Mouse (Mus musculus): ENCODE data around the gene Stx4a. TPM values are rescaled to one million over a fixed set of nuclear protein-coding genes. Genes with fewer than 3 reads are reported as not detected.
"Not testable (repeated sequence)": the region's sequence is repeated elsewhere in the genome, so short reads cannot be mapped to it uniquely, and the experiment has no call there.

The Stx4a gene
- total RNA-seq, 2 experiments from 2014 or later, result 82.8 to 84.9 TPM

GRCm38 (mm10) chr7:127866434-127866833 is 42.3 kb downstream of the Stx4a start:
- no peak for DNase-seq (ENCODE audit: low spot score in 2 of 2)

GRCm38 (mm10) chr7:127867641-127868040 is 43.5 kb downstream of the Stx4a start:
- DNase-seq (ENCODE audit: low spot score in 2 of 2), result no peak

- peak in 1 of 2 experiments; percentile 58 for DNase-seq (ENCODE audit: low spot score in 2 of 2)
These were observed 45.2 kb downstream of the Stx4a start for GRCm38 (mm10) chr7:127869149-127869810.

- DNase-seq (ENCODE audit: low spot score in 2 of 2), result no peak
These were observed 46.2 kb downstream of the Stx4a start for GRCm38 (mm10) chr7:127870136-127870821.

GRCm38 (mm10) chr7:127874812-127875626 is 50.9 kb downstream of the Stx4a start:
- DNase-seq (ENCODE audit: low spot score in 2 of 2), result no peak

GRCm38 (mm10) chr7:127875627-127876001 is 51.5 kb downstream of the Stx4a start:
- peak; percentile 88 to 94 for DNase-seq (ENCODE audit: low spot score in 2 of 2)

GRCm38 (mm10) chr7:127876041-127876466 is 52.0 kb downstream of the Stx4a start, which contains the start of gene Zfp646:
Gene Zfp646, plus strand, starts transcription at chr7:127876221.
- DNase-seq (ENCODE audit: low spot score in 2 of 2), result peak in 1 of 2 experiments; percentile 83

GRCm38 (mm10) chr7:127876467-127877348 is 52.6 kb downstream of the Stx4a start, which contains the start of gene Zfp668:
Gene Zfp668, minus strand, starts transcription at chr7:127876828.
- DNase-seq (ENCODE audit: low spot score in 2 of 2), result peak; percentile 82 to 93

- DNase-seq (ENCODE audit: low spot score in 2 of 2), result no peak
These were observed 55.2 kb downstream of the Stx4a start for GRCm38 (mm10) chr7:127879301-127879700.

- DNase-seq (ENCODE audit: low spot score in 2 of 2), result no peak
These were observed 56.3 kb downstream of the Stx4a start for GRCm38 (mm10) chr7:127880431-127880830.

- peak in 1 of 2 experiments; percentile 60 for DNase-seq (ENCODE audit: low spot score in 2 of 2)
These were observed 61.9 kb downstream of the Stx4a start for GRCm38 (mm10) chr7:127885951-127886350.

GRCm38 (mm10) chr7:127886551-127886950 is 62.5 kb downstream of the Stx4a start:
- no peak for DNase-seq (ENCODE audit: low spot score in 2 of 2)

GRCm38 (mm10) chr7:127887191-127887590 is 63.1 kb downstream of the Stx4a start:
- no peak for DNase-seq (ENCODE audit: low spot score in 2 of 2)

GRCm38 (mm10) chr7:127887781-127888180 is 63.7 kb downstream of the Stx4a start:
- no peak for DNase-seq (ENCODE audit: low spot score in 2 of 2)

GRCm38 (mm10) chr7:127888821-127889220 is 64.7 kb downstream of the Stx4a start:
- DNase-seq (ENCODE audit: low spot score in 2 of 2), result no peak

- no peak for DNase-seq (ENCODE audit: low spot score in 2 of 2)
These were observed 66.7 kb downstream of the Stx4a start, which contains the start of gene Prss53 for GRCm38 (mm10) chr7:127890798-127891197. Gene Prss53, minus strand, starts transcription at chr7:127890970.

- DNase-seq (ENCODE audit: low spot score in 2 of 2), result no peak
These were observed 70.4 kb downstream of the Stx4a start for GRCm38 (mm10) chr7:127894480-127894879.

- peak; percentile 87 to 92 for DNase-seq (ENCODE audit: low spot score in 2 of 2)
These were observed 71.3 kb downstream of the Stx4a start, which contains the start of the genes Gm21974 and Vkorc1 for GRCm38 (mm10) chr7:127895442-127895841. Gene Gm21974, minus strand, starts transcription at chr7:127895454. Gene Vkorc1, minus strand, starts transcription at chr7:127895617.

- DNase-seq (ENCODE audit: low spot score in 2 of 2), result not testable (repeated sequence)
These were observed 71.8 kb downstream of the Stx4a start for GRCm38 (mm10) chr7:127895891-127896290.

GRCm38 (mm10) chr7:127896384-127896783 is 72.3 kb downstream of the Stx4a start:
- peak in 1 of 2 experiments; percentile 66 for DNase-seq (ENCODE audit: low spot score in 2 of 2)
